Mouse (Mus musculus) spleen, adult 2 months (tissue): ENCODE results near the gene B230118H07Rik. TPM values are rescaled to one million over a fixed set of nuclear protein-coding genes. Genes with fewer than 3 reads are reported as not detected.
"Not testable (repeated sequence)": the region's sequence is repeated elsewhere in the genome, so short reads cannot be mapped to it uniquely, and the experiment has no call there.

Experiments used
- DNase-seq, 2 experiments: peaks; one replicate each; pipeline versions ENCODE4 v3.0.0 to v3.0.0-alpha.2; 2012 to 2021; ENCODE audit warnings: low spot score in 2 of 2, low read depth in 1 of 2
- H3K27ac ChIP-seq: fragments of 200-500 bp; 2 replicates; pipeline ENCODE4 v1.5.1; 2012; ENCODE audit warnings: low read length, inconsistent platforms; ENCODE audit not compliant: insufficient read depth
- H3K27me3 ChIP-seq: fragments of 200-500 bp; 2 replicates; pipeline ENCODE4 v1.6.1; 2012; ENCODE audit warnings: mild to moderate bottlenecking, moderate library complexity, low read length, inconsistent platforms; ENCODE audit not compliant: control insufficient read depth, insufficient read depth
- H3K36me3 ChIP-seq: fragments of 200-500 bp; 2 replicates; pipeline ENCODE4 v1.6.1; 2012; ENCODE audit warnings: mild to moderate bottlenecking, low read length, inconsistent platforms; ENCODE audit not compliant: control insufficient read depth, insufficient read depth
- H3K4me1 ChIP-seq: fragments of 200-500 bp; 2 replicates; pipeline ENCODE4 v1.6.1; 2011; ENCODE audit warnings: inconsistent platforms; ENCODE audit not compliant: control insufficient read depth, insufficient read depth, insufficient read length
- H3K4me3 ChIP-seq: fragments of 200-500 bp; 2 replicates; pipeline ENCODE4 v1.5.1; 2011; ENCODE audit warnings: mild to moderate bottlenecking, inconsistent platforms; ENCODE audit not compliant: insufficient read depth, insufficient read length; ENCODE audit errors: extremely low read depth
- CTCF ChIP-seq: fragments of 200-500 bp; IDR thresholded peaks from 2 replicates; pipeline ENCODE4 v1.5.1; 2011; ENCODE audit warnings: mild to moderate bottlenecking, inconsistent platforms; ENCODE audit not compliant: insufficient read depth, insufficient read length, insufficient replicate concordance; ENCODE audit errors: extremely low read depth
- POLR2A ChIP-seq: fragments of 200-500 bp; IDR thresholded peaks from 2 replicates; pipeline ENCODE4 v1.6.1; 2011; ENCODE audit warnings: low read depth, low read length, inconsistent platforms
- WGBS: fragments of 180-500 bp; shearing (Covaris S2); methylation state at CpG from one replicate; pipeline ENCODE4 v1.1.7; 2018; 5-methylcytosine and 5-hydroxymethylcytosine counted together
- polyA plus RNA-seq: library from polyadenylated mRNA; depleted of rRNA; stranded (reverse); fragments of >200 nt; gene quantifications from 2 replicates; pipeline ENCODE4 v1.2.3, GENCODE M21; 2012

The B230118H07Rik gene
- polyA plus RNA-seq, 1 experiment: 0.54 TPM

DNA sequence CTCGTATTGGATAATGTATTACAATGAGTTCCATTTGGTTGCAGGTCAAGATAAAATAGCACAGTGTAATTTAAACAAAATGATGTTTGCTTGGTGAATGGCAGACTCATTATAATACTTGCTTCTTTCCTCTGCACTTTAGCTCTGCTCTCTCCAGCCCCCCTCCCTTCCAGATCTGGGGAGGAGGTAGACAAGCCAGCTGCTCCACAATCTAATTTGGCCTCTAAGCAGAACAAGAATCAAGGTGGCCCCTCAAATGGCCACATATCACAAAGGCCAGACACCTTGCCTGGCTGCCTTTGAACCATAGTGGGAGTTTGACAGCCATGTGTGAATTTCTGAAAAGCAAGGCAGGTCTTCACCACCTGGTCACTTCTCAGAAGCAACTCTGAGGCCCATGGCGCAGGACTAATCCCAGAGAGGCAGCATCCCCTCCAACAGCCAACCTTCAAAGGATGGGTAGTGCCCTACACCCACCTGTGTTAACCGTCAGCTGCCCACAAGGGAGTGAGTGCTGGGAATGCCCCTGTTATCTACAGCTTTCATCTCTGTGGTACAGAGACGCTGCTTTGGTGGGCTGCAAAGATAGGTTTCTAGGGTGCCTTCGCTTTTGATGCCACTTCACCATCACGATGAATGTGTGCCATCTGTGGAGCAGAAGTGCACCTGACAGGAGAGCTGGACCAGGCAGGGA, 98.2 kb downstream of the B230118H07Rik start:
- Histone ChIP-seq H3K4me1 (peaks cover 2% of the 10 kb centered on the region; the same call in 1 of the 2 replicates), H3K27ac (no peak overlapping the region), H3K27me3 (no peaks in the 10 kb centered on the region), H3K36me3 (no peaks in the 10 kb centered on the region), H3K4me3 (no peak overlapping the region)
- TF ChIP-seq CTCF: no peak
- no peak for TF ChIP-seq POLR2A
- WGBS: 71% methylated on average over 6 of the region's 6 CpGs
- DNase-seq: no peak

DNA sequence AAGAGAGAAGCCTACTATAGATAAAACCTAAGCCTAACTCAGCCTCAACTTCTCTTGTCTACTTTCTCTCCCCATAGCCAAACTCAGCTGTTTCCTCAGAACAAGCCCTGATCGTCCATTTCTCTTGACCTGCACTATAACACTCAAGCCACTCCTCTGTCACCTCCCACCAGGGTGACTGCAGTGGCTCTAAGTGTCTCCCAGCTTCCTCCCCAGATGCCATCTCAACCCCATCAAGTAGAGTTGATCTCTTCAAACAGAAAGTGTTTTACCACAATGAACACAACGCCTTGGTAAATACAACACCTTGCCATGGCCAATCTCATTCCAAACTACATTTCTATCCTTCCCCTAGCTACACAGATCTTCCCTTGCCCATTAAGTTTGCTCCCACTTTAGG, 99.2 kb downstream of the B230118H07Rik start:
- no peaks in the 10 kb centered on the region for H3K27me3 ChIP-seq
- H3K4me1 ChIP-seq: peaks cover 2% of the 10 kb centered on the region; the same call in 1 of the 2 replicates
- DNase-seq: no peak
- TF ChIP-seq CTCF (no peak), POLR2A (no peak)
- no peak overlapping the region for H3K27ac ChIP-seq
- H3K36me3 ChIP-seq: no peaks in the 10 kb centered on the region
- WGBS: 56% methylated on average over 2 of the region's 2 CpGs
- no peak overlapping the region for H3K4me3 ChIP-seq

DNA sequence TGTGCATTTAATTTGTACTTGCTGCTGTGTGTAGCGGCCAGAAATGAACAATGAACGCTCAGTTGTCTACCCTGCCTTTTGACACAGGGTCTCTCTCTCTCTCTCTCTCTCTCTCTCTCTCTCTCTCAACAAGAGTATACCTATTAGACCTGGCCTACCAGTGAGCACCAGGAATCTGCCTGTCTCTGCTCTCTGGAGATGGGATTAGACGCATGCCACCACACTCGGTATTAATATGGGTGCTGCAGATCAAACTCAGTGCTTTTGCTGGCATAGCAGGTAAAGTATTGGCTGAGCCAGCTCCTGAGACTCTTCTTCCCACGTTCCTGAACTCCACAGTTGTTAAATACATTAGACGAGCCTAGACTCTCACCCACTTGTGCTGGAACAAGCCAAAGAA, 100.5 kb downstream of the B230118H07Rik start:
- Histone ChIP-seq H3K27ac (no peak overlapping the region), H3K27me3 (no peaks in the 10 kb centered on the region), H3K4me3 (no peak overlapping the region), H3K4me1 (peaks cover 2% of the 10 kb centered on the region; the same call in 1 of the 2 replicates), H3K36me3 (no peaks in the 10 kb centered on the region)
- WGBS: 68% methylated on average over 6 of the region's 6 CpGs
- TF ChIP-seq POLR2A (no peak), CTCF (no peak)
- DNase-seq: no peak

DNA sequence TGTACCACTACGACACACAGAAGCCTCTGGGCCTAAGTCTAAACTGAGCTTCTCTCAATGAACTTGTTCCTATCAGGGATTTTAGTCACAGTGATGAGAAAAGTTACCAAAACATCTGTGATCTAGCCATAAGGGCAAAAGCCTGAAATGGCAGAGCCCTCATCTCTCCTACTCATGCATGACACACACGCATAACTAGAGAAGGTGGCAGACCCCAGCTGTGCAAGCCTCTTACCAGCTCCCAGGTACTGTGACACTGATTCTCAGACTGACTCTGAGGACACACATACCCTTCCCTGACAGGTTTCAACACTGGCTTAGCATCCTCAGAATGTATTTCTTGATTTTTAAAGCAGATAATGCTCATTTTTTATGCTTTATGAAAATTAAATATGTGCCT, 103.7 kb downstream of the B230118H07Rik start:
- 86% methylated on average over 2 of the region's 2 CpGs for WGBS
- H3K4me1 ChIP-seq: no peaks in the 10 kb centered on the region
- H3K36me3 ChIP-seq: no peaks in the 10 kb centered on the region
- H3K27me3 ChIP-seq: no peaks in the 10 kb centered on the region
- H3K4me3 ChIP-seq: no peak overlapping the region
- TF ChIP-seq POLR2A (no peak), CTCF (no peak)
- no peak for DNase-seq
- no peak overlapping the region for H3K27ac ChIP-seq

DNA sequence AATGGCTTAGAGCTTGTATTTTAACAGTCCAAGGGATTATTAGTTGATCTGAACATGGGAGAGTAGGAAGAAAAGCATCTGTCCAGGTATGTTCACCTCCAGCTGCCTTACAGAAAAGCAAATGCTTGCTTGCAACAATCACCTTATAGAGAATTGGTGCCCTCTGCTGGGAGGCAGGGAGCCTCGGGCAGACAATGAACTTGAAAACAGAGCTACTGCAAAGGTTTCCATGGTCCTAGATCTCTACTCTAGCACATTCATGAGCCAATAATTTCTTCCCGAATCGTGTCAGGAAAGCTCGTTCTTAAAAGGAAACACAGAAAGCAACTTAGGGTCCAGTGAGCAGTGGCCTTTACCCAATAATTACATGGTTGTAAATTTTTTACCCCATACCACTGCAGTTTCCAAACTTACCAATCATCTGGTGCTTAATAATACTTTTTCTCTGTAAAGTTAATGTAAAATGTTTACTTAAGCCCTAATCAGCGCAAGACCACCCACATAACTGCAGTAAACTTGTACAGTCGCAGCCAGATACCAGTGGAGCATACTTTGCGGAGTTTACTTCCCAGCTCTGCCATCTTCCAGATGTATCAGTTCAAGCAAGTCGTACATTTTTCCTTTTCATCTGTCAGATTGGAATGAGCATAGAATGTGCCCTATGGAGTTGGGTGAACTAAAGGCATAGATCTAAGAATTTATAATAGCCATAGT, 105.5 kb downstream of the B230118H07Rik start:
- Histone ChIP-seq H3K4me3 (no peak overlapping the region), H3K4me1 (no peaks in the 10 kb centered on the region), H3K27me3 (no peaks in the 10 kb centered on the region), H3K36me3 (no peaks in the 10 kb centered on the region), H3K27ac (no peak overlapping the region)
- TF ChIP-seq POLR2A: no peak
- TF ChIP-seq CTCF: no peak
- DNase-seq: no peak
- WGBS: 79% methylated on average over 8 of the region's 8 CpGs

DNA sequence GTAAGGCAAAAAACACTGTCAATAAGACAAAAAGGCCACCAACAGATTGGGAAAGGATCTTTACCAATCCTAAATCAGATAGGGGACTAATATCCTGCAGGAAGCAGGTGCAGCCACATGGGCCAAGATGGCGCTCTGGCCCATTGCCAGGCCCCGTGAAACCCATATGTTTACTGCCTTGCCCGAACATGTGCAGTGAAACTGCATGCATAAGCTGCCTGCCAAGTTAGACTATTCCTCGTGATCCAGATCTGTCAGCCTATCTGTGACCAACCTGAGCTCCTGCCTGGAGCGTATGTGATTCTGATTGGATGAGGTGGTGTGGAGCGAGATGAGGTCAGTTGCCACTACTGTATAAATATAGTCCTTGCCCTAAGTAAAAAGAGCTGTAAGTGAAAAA, 112.4 kb downstream of the B230118H07Rik start:
- 79% methylated on average over 6 of the region's 6 CpGs for WGBS
- not testable (repeated sequence) for DNase-seq

DNA sequence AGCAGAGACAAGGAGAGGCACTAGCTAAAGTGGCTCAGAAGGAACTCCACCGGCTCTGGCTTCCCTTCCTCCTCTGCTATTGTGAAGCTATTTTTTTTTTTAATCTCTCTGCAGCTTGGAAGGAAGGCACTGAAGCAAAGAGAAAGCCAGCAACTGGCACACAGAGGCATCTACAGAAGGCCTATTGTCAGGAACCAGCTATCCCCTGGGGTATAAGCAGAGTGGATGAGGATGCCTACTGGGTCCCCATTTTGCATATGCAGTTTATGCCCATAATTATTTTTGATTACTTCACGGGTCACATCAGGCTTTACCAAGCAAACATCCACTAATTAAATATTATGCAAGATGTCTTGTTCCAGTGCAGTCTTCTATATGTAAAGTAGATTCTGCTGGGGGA, 115.6 kb downstream of the B230118H07Rik start:
- Histone ChIP-seq H3K4me3 (no peak overlapping the region), H3K27ac (no peak overlapping the region), H3K27me3 (no peaks in the 10 kb centered on the region), H3K36me3 (no peaks in the 10 kb centered on the region), H3K4me1 (no peaks in the 10 kb centered on the region)
- TF ChIP-seq POLR2A (no peak), CTCF (no peak)
- 41% methylated on average over 2 of the region's 2 CpGs for WGBS
- DNase-seq: no peak

More for the DNA sequence above, 112.4 kb downstream of the B230118H07Rik start:
- H3K27me3 ChIP-seq, H3K4me3 ChIP-seq, H3K27ac ChIP-seq, H3K36me3 ChIP-seq, H3K4me1 ChIP-seq: not testable (repeated sequence)
